Mouse (Mus musculus) brain, embryonic 14.5 days (tissue): ENCODE measurements at regions not wholly inside any gene's neighbourhood (a gene's known extent, or its start where the extent isn't known, plus 50 kb on each side); places are given as distances from the start of the nearest gene placed in this dataset.

Source experiments
- CTCF ChIP-seq: fragments of 200-500 bp; IDR thresholded peaks from 2 replicates; pipeline ENCODE4 v1.5.1; 2012; ENCODE audit warnings: inconsistent platforms, mild to moderate bottlenecking, moderate library complexity, borderline replicate concordance; ENCODE audit not compliant: insufficient read depth, insufficient read length; ENCODE audit errors: extremely low read depth
- POLR2A ChIP-seq: fragments of 200-500 bp; IDR thresholded peaks from 2 replicates; pipeline ENCODE4 v1.6.1; 2012; ENCODE audit warnings: mild to moderate bottlenecking, inconsistent platforms, borderline replicate concordance; ENCODE audit not compliant: poor library complexity, insufficient read depth, insufficient read length, severe bottlenecking; ENCODE audit errors: extremely low read depth

DNA sequence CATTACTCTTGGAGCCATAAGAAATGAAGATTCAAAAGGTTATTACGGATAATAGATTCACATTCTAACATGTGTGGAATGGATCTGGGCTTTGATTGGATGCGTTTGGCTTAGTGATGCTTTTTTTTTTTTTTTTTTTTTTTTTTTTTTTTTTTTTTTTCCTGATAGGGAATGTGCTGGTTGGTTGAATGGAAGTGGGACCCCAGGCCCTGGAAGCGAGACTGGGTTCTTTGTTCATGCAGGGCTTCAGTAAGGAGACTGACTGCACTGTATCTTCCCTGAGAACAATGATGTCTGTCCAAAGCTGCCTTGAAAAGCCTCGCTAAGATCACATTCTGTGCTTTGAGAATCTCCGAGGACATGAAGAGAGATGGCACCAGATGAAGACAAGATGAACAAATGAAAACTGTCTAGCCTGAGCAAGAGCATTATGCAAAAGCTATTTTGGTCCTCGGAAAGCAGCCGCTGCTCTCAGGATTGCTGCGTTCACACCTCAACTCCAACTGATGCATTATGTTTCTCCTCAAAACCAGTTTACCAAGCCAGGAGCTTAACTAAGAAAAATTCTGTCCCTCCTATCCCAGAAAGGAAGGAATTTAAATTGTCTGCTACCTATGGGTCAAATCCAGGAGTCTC lies 1076.9 kb downstream of the Sorcs3 start:
- TF ChIP-seq CTCF (no peak), POLR2A (no peak)
